Mouse (Mus musculus): ENCODE measurements at regions not wholly inside any gene's neighbourhood (a gene's known extent, or its start where the extent isn't known, plus 50 kb on each side); places are given as distances from the start of the nearest gene placed in this dataset.
A peak's percentile ranks its signal among the peaks of the same experiment; 100 is the strongest.

DNA sequence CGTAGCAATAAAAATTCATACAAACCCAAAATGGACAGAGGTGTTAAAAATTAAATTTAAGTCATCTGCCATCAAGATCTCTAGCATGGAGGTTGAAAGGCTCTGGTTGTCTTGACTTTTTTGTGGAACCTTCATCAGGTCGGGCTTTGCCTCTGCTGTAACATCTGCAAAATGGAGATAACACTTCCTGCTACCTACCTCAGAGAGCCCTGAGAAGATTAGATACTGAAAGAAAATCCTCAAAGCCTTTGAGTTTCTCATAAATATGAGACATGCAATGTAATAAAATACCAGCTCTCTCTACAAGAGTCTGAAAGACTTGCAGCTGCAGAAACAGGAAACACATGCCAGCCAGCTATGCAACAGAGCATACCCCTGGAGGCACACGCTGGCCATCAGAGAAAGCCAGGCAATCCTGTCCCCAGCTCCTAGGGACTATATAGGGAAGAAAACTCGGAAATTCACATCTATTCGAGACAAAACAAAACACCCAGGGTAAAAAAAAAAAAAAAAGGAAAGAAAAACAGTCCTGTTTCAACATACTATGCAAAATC is 299.1 kb downstream of the Gm11361 start:
- intact Hi-C loops (cut with DNase I), result loop anchor here (10.0 kb wide), 1 partner anchor 132 kb away; no protein-coding TSS in a partner anchor
- no peak for DNase-seq (ENCODE audit: low spot score in 2 of 2)

DNA sequence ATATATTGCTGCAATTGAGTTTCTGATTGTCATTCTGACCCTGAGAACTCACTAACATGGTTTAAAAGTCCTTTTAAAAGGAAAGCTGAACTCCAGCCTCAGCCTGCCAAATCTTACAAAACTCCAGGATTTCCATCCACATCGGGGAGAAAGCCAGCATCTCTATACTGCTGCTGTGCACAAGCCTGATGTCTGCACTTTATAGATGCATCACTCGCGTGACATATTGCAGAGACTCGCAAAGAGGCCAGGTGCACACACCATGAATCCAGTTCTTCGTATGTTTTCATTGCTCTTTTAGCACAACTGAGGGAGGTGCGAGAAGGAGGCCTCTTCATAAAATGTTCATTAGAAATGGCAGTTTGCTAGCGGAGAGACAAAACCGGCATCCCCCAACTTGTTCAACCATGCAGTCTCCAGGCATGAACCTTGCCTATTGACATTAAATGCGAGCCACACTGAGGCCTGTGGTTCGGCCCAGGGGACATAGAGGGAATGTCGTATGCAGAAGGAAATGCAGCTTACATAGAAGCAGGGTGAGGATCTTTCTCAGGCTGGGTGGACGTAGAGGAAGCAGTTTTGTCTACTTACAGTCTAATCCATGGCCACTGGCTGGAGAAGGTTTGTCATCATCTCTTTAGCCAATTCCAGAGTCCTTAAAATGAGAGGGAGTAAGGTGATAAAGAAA is 297.0 kb downstream of the Gm11361 start:
- DNase-seq (ENCODE audit: low spot score in 2 of 2), result no peak
- intact Hi-C loops (cut with DNase I), result loop anchor here (10.0 kb wide), 1 partner anchor 129 kb away; no protein-coding TSS in a partner anchor

DNA sequence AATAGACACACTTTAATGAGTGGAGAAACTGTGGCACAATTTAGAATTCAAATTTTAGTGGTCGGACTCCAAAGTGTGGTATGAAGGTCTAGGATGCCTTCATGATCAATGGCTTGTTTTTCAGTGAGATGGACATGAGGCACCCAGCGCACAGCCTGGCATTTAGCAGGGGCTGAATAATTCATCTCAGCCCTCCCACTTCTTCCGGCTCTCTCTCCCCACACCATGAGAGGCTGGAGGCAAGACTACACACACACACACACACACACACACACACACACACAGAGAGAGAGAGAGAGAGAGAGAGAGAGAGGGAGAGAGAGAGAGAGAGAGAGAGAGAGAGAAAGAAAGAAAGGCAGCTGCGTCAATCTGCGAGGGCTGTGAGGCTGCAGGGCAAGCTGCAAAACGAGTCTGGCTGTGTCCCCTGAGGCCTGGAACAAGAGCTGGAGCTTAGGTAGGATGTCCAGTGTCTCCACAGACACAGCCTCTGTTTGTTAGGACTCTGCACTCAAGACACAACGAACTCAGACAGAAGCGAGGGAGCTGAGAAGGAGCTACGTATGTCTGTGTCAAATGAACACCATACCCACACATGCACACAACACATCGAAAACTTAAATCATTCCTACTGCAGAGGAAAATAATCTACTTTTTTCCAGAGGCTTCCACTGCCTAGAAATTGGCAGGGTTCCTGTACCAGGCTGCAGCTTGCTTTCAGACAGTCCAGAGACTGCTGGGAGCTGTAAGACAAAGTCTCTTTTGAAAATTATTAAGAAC is 295.8 kb downstream of the Gm11361 start:
- peak in 1 of 2 experiments; percentile 17 for DNase-seq (ENCODE audit: low spot score in 2 of 2)
- intact Hi-C loops (cut with DNase I), result loop anchor here (10.0 kb wide), 1 partner anchor 128 kb away; no protein-coding TSS in a partner anchor

DNA sequence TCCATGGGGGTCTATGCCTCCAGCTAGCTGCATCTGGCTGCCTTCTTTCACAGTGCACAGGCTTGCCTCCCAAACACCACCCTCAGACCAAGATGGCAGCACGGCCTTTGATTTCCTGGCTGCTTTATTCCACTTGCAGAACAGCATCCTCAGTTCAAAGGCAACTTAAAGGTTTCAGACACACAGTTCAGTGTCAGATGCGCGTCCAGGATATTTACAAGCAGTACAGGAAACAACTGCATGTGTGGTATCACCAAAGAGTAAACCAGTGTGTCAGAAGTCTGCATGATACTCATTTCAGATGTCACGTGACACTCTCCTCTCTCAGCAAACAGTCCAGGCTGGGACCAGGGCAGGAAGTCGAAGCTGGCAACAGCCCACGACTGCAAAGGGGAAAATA is 294.2 kb downstream of the Gm11361 start:
- intact Hi-C loops (cut with DNase I), result loop anchor here (10.0 kb wide), 1 partner anchor 127 kb away; no protein-coding TSS in a partner anchor
- DNase-seq (ENCODE audit: low spot score in 2 of 2), result no peak

DNA sequence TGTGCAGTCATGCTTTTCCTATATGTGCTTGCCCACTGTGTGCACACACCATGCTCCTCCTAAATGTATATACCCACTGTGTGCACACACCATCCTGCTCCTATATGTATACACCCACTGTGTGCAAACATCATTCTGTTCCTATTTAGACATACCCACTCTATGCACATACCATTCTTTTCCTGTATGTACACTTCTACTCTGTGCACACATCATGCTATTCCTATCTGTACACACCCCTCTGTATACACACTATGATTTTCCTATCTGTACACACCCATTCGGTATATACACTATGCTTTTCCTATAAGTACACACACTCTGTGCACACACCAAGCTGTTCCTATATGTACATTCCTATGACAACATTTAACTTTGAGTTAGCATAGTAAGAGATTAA is 288.5 kb downstream of the Gm11361 start:
- no peak for DNase-seq (ENCODE audit: low spot score in 2 of 2)
- intact Hi-C loops (cut with DNase I), result loop anchor here (10.0 kb wide), 1 partner anchor 399 kb away; no protein-coding TSS in a partner anchor

DNA sequence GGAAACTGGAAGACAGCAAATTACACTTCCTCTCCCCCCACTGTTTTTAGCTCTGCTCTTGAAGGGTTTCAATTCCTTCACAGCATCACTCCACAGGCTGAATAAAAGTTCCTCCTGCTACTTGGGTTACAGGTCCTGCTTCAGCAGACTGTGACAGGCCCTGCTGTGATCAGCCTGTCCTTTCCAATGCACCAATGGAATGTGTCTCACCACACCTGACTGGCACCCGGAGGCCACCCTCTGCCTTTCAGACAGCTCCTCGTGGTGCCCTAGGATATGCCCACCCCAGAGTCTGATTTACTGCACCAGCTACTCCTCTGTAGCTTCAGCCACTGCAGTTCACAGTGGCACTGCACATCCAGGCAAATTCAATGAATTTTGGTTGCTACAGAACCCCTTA is 288.0 kb downstream of the Gm11361 start:
- DNase-seq (ENCODE audit: low spot score in 2 of 2), result no peak
- intact Hi-C loops (cut with DNase I), result loop anchor here (10.0 kb wide), 1 partner anchor 399 kb away; no protein-coding TSS in a partner anchor

DNA sequence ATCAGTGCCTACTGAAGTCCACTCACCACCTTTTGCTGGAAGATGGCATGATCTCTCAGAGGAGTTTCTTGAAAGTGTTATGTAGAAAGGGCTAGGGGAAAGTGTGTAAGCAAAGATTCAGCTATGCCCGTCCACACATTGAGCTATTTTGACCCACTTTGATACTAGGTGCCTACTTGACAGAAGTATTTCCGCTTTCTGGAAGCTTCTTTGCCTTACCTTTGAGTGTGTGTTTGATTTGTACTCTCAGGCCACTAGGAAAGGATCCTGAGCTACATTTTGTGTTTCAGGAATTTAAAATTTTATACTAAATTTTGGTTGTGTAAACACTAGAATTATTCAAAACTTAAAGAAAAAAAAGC is 287.5 kb downstream of the Gm11361 start:
- intact Hi-C loops (cut with DNase I), result loop anchor here (10.0 kb wide), 1 partner anchor 400 kb away; no protein-coding TSS in a partner anchor
- no peak for DNase-seq (ENCODE audit: low spot score in 2 of 2)

DNA sequence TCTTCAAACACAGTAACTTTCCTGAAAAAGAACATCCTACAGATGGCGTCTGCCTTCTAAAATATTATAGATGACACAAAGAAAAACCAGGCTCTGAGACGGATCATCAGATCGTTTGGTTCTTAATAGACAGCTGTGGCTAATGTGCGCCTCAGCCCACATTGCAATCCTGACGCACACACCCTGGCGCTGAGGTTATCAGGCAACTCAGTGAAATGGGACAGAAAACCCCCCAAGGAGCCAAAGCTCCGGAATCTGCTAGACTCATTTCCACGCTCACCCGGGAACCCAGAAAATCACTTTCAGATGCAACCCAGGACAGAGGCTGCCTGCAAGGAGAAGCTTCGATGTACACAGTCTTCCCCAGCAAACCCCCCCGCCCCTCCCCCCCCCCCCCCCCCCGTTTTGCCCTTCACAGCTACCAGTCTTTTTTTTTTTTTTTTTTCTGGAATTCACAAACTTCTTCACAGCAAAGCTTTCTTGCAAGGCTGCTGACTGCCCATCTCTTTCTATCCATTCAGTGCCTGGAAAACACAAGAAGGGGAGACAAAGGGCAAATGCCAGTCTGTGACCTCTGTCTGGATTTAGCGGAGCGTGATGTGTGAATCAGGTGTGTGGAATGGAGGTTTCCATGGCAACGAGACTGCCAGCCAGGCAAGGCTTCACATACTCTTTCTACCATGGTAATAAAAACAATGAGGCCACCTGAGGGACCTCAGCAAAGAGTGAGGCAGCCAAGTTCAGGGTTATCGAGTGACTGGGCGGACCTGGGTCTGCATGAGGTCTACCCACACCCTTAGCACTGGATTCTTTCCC is 286.9 kb downstream of the Gm11361 start:
- intact Hi-C loops (cut with DNase I), result loop anchor here (10.0 kb wide), 1 partner anchor 401 kb away; no protein-coding TSS in a partner anchor
- peak; percentile 19 to 22 for DNase-seq (ENCODE audit: low spot score in 2 of 2)

DNA sequence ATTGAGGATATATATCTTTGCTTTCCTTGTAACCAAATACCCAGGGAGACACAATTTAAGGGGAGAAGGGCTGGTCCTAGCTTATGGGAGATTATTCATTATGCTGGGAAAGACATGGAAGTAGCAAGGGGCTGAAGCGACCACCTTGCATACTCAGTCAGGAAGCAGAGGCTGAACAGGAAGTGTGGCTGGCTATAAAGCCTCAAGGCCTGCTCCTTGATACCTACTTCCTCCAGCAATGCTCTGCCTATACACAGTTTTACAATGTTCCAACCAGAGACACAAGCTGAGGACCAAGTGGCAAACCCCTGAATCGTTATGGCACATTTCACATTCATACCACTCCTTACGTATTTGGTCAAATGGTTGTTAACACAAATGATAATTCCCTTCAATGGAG is 284.3 kb downstream of the Gm11361 start:
- no peak for DNase-seq (ENCODE audit: low spot score in 2 of 2)
- intact Hi-C loops (cut with DNase I), result loop anchor here (10.0 kb wide), 1 partner anchor 403 kb away; no protein-coding TSS in a partner anchor

DNA sequence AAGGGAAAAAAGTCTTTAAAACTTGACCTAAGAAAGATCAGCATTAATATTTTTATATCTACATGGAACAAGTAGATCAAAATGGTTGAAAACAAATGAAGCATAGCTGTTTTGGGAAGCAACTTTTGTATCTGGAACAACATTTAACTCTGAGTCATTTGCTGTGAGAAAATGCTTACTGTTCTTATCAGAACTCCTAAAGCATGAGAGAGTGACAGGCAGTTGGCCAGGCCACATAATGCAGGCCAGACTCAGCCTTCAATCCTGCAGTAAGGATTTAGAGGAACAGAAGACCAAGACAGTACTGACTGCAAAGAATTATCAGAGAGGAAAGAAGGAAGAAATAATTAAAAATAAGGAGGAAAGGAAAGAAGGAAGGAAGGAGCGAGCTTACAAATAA is 275.8 kb downstream of the Gm11361 start:
- intact Hi-C loops (cut with DNase I), result no loop called here
- DNase-seq (ENCODE audit: low spot score in 2 of 2), result no peak

DNA sequence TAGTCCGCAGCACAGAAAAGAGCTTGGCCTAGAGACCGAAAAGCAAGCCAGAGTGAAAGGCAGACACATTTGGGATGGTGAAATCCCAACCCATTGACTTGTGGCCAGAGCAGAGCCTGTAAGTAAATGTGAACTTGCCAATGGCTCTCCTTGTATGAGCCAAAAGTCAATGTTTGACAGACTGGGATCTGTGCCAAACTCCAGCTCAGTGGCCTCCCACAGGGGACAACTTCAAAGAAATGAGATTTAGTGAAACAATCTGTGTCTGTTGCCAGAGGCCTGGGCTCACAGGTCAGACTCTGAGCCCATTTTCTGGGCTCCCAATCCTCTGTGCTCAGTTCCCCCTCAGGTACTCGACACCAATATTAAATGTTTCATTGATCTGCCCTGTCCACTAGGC is 274.9 kb downstream of the Gm11361 start:
- intact Hi-C loops (cut with DNase I), result no loop called here
- no peak for DNase-seq (ENCODE audit: low spot score in 2 of 2)

DNA sequence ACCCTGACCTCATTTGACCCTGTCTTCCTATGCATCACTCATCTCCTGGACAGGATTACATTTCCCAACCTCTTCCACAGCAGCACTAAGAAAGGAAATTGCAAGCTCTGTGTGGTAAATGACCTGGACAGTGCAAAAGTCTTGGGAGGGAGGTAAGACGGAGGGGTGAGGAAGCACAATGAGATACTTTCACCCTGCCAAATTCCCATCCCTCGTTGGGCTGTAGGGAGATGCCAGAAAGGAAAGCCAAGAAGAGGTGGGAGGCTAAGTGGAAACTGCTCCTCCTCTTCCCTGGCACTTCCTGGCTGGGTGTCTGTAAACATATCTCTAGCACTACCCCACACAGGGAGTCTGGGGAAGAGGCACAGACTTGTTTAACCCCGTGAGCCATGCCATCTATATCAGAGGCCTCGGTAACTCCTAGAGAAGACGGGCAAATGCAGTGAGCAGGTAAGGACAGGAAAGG is 274.2 kb downstream of the Gm11361 start:
- intact Hi-C loops (cut with DNase I), result no loop called here
- no peak for DNase-seq (ENCODE audit: low spot score in 2 of 2)

DNA sequence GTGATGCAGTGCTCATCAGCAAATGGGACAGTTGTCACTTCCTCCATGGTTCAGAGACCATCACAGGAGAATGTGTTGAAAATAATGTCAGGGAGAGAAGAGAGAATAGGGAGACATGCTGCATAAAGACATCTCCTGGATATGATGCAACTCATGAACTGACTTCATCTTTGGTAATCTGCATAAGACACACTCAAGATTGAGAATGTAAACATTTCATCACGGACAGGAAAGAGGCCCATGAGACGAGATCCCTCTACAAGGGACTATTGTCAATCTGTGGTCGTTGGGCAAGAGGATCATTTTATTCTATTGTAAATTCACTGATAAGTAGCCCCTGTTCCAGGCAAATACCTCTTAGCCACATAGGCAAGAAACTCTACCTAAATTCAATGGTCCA is 273.6 kb downstream of the Gm11361 start:
- intact Hi-C loops (cut with DNase I), result no loop called here
- no peak for DNase-seq (ENCODE audit: low spot score in 2 of 2)

DNA sequence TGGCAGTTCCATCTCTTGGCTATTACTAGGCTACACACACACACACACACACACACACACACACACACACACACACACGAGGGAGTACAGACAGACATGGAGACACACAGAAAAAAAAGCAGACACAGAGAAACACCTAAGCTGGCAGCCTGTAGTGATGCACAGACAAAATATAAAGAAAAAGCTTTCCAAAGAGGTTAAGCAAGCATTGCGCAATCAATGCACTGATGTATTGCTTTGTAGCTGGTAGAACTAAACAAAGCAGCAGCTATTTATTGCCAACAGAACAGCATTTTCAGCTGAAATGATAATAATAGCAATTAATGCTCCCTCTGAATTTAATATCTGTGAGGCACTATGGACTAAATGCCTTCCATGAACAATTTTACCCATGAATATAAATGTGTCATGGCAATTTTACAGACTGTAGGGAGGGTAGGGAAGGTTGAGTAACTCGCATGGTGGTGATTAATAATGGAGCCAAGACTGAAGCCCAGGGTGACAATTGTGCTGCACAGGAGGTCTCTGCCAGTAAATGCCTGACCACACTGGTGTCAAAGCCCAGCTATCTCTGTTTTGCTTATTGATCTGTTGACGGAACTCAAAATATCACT is 271.7 kb downstream of the Gm11361 start:
- intact Hi-C loops (cut with DNase I), result no loop called here
- DNase-seq (ENCODE audit: low spot score in 2 of 2), result no peak

DNA sequence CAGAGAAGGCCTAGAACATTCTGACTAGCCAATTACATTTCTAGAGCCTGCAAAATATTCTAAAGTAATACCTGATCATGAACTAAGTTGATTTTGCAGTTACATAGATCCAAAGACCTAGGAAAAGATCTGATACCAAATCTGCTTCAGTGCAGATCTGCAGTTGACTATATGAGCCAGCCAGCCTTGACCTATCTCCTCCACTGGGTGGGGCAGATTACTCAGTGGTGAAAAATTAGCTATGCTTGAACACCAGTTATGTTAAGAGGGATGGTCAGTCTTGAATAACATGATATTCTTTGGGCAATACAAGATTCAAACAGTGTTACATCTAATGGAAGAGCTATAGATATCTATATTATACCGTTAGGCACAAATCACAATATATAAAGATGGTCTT is 269.0 kb downstream of the Gm11361 start:
- intact Hi-C loops (cut with DNase I), result no loop called here
- no peak for DNase-seq (ENCODE audit: low spot score in 2 of 2)

DNA sequence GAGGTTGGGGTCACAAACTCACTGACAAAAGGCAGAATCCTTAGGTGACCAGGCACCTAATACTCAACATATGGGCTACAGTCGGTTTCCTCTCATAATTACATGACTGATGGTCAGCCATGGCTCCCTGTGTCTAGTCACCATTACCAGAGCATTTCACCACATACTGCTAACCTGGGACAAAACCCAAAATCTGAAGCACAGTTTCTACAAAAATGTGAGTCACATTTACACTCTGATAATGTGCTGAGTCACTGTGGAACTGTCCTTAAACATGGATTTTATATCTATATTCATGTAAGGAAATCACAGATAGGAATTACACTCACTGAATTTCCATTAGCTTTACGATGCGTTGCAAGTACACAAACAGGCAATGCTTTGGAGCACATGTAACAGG is 267.1 kb downstream of the Gm11361 start:
- no peak for DNase-seq (ENCODE audit: low spot score in 2 of 2)
- intact Hi-C loops (cut with DNase I), result no loop called here

DNA sequence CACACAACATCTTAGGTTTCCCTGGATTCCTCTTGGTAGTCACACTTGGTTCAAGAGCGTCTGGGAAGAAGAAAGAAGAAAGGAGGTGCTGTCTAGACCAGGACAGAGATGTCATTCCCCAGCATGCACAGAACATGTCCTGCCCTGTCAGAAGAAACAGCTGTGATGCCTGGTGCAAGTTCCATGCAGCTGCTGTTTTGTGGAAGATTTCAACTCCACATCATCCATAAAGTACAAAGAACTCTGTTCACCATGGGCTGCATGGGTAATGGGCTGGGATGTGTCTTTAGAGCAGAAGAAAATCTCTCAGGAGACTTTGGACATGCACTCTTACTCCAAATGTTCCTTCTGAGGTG is 262.8 kb downstream of the Gm11361 start:
- intact Hi-C loops (cut with DNase I), result no loop called here
- DNase-seq (ENCODE audit: low spot score in 2 of 2), result no peak

DNA sequence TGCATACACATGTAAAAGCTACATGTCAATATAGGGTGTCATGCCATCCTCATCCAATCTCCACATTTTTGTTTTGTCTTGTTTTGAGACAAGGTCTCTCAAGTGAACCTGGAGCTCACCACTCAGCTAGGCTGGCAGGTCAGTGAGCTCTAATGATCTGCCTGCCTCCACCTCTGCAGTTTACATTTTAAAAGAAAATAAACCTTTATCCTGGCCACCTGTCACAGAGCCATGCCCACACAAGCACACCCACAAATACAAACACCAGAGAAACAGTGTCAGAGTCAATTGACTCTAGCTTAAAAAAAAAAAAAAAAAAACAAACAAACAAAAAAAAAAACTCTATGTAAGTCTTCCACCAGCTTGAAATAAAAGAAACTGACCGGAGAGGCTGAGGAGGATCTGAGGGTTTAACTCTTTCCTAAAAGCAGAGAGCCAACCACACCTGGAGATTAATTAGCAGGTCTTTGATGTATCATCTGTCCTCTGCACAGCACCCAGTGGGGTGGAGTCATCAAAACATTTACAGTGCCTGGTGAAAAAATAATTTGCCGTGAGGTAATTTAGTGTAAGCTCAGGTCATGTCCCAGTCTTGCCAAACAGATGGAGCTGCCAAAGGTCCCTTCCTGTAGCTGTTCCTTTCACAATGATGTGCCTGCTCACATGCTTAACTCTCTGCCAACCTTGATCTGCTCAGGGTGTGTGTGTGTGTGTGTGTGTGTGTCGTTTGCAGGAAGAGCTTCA is 262.2 kb downstream of the Gm11361 start:
- intact Hi-C loops (cut with DNase I), result no loop called here
- no peak for DNase-seq (ENCODE audit: low spot score in 2 of 2)

Data from left cerebral cortex, postnatal 14 days (tissue).